Mouse (Mus musculus) c-Kit-positive CD71-negative TER-119-negative erythroid progenitor cells, embryonic 14.5 days (primary cell): Measurements from ENCODE around the gene Tmem138.

Experiments used
- DNase-seq: peaks from one replicate; pipeline ENCODE4 v3.0.0-alpha.2; 2013; ENCODE audit warnings: low read depth

The Tmem138 gene

DNA sequence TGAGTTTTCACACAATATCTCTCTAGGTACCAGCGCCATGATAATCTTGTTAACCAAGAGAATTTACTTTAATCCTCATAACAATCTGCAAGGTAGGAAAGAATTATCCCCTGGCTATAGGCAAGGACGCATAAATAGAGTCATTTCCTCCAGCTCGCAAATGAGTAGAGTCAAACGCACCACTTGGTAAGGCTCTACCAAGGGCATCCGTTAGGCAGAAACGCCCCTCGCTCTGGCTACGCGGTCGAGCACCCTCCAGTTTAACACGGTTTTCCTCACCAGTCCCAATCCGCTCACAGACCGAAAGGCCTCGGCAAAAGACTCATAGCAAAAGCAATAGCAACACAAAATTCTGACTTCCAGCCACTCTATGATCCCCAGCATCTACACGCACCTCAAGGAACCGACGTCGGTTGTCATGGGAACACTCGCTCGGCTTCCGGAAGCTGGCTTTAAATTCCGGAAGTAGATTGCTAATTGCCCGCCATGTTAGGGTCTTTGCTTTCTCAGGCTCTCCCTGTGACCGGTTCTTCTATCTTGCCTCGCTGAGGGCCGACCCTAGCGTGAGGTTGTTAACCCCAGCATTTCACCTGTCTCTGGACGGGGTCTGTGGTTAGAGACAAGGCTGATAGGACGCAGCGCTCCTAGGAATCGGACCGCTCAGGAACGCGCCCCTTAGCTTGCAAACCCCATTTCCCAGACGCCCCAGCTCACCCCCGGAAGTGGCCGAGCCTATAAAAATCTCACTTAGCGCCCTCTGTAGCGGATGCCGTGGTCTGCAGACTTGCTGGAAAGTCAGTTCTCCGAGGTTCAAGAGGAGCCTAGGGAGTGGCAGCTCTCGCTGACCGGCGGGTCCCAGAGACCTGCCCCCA lies at the start of gene Tmem138, which contains the start of gene Cyb561a3:
Tmem138 (minus strand) TSS at position 673 of the 872 bp plus-strand sequence.
Cyb561a3 (plus strand) TSS at position 483 of the 872 bp plus-strand sequence.
- DNase-seq = peak; percentile 95

DNA sequence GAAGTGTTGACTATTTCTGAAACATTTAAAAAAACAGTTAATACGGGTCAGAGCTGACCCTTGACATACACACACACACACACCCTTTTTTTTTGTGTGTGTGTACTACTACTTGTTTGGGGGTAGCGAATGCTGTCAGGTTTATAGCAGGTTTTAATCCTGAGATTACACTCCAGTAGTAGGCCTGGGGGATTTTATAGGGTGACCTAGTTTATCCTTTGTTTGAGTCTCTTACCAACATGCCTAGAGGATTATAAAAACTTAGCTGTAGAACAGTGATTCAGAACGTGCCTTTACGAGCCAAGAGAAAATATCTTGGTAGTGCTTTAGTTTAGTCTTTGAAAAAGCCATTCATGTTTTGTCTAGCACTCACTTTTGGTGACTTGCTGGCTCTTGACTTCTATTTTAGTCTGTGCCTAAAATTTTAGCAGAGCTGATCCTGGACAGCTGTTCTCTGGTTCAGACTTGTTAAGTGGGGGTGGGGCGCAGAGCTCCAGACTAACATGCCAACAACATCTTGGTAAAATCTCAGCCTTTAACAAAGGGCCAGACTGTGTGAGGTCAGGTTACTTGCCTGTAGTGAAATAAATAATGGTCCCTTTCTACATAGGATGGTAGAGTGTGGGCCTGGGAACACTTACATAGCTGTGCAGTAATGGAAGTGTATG lies 31.5 kb upstream of the Tmem138 start:
- no peak for DNase-seq

DNA sequence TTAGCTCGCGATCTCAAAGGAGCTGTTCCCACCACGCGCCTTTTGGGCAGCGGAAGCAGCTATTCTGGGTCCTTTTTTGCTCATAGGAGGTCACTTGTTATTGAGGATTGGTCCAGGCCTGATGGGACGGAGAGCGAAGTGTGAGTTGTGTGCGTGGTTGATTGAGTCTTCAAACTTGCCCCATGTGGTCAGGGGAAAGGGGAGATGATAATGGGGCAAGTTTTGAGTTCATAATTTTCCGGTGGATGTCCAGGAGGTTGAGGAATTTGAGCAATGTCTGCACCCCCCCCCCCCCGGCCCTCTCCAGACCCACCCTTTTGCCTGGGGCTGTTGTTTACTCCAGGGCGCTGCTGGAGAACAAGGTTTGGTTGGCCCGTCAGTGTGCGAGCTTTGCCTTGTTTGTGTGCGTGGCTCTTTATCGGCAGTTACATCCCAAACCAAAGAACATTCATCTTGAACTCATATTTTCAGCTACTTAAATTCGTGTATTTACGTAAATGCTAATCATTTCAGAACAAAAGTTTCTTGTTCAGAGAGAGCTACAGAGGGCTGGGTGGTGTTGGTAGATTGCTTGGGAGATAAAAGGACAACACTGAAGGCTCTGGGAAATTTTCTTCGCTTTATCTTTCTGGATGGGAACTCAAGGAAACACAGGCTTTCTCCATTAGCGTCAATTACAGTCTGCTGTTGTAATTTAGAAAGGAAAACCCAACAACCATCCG lies 28.9 kb upstream of the Tmem138 start:
- no peak for DNase-seq

DNA sequence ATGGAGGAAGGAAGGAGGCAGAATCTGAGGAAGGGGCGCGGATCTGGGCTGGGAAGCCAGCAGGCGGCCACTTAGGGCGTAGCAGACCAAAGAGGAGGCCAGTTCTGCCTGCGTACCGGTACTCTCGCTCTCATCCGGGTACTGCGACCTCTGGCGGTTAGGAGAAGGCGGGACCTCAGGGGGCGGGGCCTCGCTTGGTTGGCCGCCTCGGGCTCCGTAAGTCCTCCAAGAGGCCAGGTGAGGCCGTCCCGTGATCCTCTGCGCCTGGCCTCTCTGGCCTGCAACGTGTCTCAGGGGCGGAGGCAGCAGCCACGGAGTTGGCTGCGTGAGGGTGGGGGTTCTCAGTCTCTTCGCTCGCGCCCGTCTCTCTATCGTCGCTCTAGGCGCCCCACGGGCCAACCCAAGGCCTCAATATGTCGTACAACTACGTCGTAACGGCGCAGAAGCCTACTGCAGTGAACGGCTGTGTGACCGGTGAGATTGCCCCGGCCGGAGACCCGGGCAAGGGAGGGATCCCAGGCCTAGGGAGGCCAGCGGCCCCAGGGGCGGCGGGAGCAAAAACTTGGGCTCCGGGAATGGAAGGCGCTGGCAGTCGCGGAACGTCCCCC lies 28.2 kb upstream of the Tmem138 start, which contains the start of the genes Ddb1 and Tkfc:
Ddb1 (plus strand) TSS at position 35 of the 608 bp plus-strand sequence.
Tkfc (minus strand) TSS at position 362 of the 608 bp plus-strand sequence.
- DNase-seq = peak; percentile 98

DNA sequence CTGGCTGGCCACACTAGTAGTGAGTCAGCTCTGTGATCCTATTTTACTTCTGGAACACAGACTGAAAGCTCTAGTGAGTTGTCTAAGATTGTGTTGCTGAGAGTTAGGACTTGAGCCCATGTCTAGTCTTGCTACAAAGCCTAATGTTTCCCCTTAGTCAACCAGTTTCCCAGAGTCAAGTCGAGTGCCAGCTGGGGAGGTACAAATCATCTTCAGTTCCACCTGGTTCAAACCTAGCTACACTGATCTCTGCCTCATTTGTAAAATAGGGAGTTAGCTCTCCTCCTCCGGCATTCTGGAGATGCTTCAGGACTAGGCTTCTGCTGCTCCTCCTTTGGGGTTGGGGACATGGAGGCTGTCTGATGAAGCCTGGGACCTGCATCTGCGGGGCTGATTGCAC lies 27.4 kb upstream of the Tmem138 start:
- DNase-seq = no peak

DNA sequence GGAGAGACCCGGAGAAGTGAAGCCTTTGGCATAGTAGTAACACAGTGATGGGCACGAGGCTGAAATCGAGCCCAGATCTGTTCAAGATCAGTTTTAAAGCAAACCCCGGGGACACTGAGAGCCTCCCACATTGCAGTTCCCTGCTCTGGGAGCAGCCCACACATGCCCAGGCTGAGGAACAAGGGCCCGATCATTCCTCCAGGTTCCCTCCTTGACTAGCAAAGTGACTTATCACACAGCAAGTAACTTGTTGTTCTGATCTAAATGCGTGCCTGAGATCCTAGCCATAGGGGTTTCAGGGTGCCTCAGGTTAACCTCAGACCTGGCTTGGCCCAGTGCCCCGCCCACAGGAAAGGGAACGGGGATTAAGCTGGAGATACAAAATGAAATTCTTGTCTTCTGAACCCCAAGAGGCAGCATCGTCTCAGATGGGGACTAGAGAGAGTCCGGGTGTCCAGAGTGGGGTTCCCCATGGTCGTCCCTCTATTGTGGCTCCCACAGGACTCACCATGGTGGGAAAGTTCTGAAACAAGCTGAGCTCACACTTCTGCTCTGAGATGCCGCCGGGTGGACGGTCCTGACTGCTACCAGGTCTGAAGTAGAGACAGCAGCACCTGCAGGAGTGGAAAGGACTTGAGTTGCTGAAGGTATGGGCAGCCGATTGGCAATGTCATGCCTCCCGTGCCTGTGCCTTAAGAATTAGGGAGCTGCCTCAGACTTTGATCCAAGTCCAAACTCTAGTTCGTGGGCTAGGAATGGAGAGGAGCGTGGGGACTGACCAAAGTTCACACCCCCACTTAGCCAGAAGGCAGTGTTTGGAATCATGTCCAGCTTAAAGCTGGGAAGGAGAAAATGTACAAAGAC lies 26.7 kb upstream of the Tmem138 start:
- DNase-seq = no peak

DNA sequence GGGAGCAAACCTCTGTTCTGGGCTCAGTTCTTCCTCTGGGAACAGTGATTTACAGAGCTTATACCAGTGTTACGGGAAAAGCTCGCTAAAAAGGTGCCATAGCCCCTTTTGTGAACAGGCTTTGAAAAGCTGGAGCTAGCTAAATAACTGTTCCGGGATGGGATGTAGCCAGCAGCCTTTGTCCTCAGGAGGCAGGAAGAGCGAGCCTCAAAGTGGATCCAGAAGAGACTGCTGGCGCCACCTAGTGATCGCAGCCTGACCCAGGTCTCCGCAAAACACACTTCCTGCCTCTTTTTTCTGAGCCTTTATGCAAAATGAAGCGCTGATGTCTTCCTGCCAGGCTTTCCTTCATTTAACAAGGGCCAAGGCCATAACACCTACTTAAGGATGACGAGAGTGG lies 25.6 kb upstream of the Tmem138 start:
- peak; percentile 90 for DNase-seq

DNA sequence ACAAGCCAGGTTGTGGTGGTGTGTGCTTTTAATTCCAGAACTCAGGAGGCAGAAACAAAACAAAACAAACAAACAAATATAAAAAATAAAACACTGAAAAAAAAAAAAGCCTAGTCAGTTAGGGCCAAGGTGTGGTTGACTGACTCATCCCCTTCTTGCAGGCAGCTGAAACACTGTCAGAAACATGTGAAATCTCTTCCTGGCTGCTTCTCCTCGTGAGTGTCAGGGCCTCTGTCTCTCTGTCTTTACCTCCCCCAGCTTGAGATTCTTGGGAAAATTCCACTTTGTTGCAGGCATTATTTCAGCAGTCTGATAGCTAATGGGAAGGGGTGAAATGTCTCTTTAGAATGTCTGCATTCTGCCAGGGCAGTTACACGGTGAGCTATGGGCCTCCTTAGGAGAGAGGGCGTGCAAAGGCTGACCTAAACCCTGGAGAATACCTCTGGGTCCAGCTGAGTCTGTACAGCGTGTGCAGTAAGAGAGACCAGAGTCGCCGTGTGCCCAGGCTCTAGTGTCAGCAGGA lies 25.1 kb upstream of the Tmem138 start:
- DNase-seq = no peak

DNA sequence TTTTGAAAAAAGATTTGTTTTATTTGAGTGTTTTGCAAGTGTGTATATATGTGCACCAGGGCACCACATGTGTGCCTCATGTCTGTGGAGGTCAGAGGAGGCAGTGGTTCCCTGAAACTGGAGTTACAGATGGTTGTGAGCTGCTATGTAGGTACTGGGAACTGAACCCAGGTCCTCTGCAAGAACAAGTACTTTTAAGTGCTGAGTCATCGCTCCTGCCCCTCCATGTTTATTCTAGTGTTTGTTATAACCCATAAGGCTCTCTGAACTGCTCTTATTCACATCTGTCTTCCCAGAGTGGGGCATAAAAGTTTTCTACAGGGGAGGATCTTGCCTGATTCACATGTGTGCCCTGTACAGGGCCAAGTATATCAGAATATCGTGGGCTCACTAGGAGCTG lies 22.5 kb upstream of the Tmem138 start:
- no peak for DNase-seq

DNA sequence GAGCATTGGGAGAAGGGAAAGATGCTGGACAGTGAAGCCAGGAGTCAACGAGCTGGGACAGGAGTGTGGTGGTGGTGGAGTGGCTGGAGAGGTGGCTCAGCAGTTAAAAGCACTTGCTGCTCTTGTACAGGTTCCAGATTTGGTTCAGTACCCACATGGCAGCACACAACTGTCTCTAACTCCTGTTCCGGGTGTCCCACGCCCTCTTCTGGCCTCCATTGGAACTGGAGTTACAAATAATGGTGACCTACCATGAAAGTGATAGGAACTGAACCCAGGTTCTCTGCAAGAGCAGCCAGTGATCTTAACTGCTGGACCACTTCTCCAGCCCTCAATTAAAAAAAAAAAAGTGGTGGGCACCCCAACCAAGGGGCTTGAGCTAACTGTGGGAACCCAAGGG lies 21.0 kb upstream of the Tmem138 start:
- no peak for DNase-seq

DNA sequence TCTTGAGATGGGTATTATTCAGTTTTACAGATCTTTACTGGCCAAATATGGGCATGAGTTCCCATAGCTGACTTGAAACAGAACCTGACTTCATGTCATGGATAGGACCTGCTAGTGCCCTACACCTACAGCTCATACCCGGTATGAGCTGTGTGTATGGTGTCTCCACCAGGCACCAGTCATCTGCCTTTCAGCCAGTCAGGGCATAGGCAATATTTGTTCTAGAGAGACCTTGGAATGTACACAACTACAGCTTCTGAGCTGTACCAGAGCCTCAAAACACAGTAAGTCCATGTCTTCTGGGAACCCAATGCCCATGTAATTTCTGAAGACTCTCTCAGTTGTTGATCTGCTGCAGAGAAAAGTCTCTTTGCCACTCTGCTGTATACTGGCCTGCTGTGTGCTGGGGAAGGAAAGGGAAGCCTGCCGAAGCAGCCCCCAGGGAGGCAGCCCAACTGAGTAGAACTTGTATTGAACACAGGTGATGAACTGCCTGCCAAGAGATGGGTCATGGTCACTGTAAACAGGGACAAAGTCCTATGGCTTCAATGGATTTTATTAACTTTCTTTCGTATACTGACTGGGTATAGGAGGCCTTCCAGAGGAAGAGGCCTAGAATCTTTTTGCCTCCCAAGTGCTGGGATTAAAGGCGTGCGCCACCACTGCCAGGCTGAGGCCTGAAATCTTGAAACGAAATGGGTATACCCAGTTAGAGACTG lies 14.7 kb upstream of the Tmem138 start:
- no peak for DNase-seq

DNA sequence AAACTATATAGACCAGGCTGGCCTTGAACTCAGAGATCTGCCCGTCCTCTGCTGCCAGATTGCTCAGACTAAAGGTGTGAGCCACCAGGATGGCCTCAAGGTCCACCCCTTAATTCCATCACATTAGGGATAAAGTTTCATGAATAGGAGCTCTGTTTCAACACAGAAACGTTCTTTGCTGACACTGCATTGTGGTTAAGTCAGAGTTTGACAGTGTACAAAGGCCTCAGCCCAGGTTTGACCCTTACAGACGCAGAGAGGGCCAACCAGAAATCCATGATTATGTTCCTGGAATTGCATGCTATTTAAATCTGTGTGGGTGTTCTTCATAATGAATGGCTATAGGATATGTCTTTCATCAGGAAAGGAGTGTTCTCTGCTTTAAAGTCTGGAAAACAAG lies 13.1 kb upstream of the Tmem138 start:
- DNase-seq = no peak

DNA sequence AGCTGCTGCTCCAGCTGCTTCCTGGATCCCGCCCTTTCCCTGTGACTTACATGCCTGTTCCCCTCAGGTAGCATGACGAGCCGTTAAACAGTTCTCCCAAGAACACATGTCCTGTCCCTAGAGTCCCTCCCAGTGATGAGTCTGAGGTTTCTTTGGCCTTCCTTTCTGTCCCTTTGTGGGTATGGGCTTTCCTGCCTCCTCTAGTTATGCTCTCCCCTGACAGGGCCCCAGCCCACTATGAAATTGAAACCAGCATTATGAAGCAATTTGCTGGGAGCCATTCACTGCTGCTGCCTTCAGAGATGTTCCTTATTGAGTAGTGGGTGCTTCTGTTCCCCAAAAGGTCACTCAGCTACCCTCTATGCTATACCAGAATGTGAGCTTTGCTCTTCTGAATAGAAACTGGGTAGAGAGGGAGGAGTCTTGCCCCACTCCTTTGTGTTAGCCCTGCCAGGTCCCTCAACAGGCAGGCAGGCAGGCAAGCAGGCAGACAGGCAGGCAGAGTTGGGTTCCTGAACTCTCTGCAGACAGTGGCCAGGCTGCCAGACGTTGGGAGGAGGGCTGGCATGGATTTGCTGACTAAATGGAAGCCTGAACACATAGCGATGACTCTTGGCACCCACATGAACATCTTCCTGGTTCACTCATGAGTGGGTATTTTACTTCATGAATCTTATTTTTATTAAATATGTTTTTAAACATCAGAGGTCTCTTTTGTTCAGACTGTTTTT lies 12.1 kb upstream of the Tmem138 start:
- DNase-seq = no peak

DNA sequence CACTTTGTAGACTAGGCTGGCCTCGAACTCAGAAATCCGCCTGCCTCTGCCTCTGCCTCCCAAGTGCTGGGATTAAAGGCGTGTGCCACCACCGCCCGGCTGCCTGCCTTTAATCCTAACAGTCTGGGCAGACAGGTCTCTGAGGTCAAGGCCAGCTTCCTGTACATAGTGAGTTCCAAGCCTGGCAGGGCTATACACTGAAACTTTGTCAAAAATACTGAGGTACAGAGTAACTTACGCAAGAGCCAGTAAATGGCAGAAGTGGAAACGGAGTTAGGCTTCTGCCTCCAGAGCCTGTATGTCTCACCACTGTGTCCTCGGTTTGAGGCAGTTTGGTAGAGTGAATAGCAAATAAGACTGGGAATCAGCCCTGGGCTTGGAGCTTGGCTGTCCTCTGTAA lies 10.1 kb upstream of the Tmem138 start:
- no peak for DNase-seq

DNA sequence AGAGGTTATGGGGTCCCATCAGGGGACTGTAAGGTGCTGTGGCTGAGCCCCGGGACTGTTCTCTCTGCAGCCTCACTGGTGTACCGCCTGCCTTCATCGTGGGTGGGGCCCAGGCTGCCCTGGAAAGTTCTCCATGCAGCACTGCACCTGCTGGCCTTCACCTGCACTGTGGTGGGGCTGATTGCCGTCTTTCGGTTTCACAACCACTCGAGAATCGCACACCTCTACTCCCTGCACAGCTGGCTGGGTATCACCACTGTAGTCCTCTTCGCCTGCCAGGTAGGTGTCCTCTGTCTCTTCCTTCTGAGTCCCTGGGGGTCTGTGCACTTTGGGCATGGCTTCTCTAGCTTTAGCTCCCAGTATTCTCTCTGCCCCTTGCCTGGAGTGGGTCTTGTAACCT lies 8.0 kb upstream of the Tmem138 start:
- DNase-seq = no peak

DNA sequence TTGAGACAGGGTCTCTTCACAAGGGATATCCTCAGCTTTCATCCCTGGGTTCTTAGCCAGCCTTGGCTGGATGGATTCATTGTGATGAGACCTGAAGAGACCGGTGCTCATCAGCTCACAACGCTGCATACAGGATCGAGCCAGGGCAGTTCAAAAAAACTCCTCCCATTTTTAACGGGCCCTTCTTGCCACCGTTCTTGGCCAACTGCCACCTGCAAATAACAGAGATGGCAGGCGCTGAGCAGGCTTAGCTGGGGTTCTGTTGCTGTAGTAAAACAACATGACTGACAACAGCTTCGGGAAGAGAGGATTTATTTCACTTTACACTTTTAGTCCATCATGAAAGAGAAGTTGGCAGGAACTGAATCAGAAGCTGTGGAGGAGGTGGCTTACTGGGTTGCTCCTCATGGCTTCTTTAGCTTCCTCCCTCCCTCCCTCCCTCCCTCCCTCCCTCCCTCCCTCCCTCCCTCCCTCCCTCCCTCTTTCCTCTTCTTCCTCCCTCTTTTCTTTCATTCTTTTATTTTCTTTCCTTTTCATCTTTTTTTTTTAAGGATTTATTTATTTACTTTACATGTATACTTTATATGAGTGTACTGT lies 6.5 kb upstream of the Tmem138 start:
- DNase-seq = no peak

DNA sequence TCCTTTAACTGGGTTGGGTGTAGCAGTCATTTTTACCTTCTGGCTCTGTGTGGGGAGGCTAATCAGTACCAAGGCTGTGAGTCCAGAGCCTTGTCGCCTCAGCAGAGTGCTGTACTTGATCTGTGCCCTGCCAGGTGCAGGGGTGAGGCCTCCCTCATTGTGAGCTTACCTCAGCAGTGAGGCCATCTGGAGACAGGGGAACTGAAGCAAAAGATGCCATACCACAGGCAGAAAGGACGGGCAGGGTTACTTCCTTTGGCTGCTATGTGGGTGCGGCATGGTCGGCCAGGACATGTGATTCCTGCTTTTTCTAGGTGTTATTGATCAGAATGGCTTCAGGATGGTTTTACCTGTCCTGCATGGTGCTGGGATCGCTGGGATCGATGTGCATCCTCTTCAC lies 4.8 kb upstream of the Tmem138 start:
- DNase-seq = no peak

DNA sequence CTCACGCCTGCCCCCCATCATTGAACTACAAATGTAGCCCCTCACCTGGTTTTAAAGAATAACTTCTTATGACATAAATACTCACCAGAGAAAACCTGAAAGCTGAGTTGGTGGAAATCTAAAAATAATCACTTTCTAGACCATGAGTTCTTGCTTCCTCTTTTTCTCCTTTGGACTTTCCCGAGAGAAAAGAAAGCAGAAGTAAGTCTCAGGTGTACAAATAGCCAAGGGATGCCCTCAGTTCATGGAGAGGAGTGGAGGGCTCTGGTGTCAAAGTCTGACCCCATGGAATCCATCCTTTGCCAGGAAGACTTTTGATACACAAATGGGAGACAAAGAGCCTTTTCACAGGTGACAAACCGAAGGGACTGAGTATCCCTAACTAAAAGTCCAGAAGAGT lies 3.6 kb upstream of the Tmem138 start:
- DNase-seq = no peak

DNA sequence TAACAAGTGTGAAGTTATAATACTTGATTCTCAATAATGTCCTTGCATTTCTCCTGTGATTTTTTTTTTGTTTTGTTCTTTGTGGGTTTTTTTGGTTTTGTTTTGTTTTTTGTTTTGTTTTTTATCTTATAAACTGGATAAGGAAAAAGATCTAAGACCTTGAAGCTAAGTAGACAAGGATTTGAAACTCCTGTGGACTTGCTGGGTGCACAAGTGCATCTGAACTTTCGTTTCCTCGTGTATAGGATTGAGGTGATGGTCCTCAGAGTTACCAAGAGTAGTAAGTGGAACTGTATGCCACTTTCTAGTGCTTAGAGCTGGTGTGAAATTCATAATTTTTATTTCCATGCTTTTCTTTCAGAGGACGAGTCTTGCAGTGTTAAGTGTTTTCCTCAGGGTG lies 2.9 kb upstream of the Tmem138 start:
- DNase-seq = no peak
